Mouse (Mus musculus): ENCODE measurements around the gene Kcmf1.

Kcmf1 gene

GRCm38 (mm10) chr6:72899781-72900681 is at the start of gene Kcmf1:
Gene Kcmf1, minus strand, starts transcription at chr6:72899979.
- DNase-seq (ENCODE audit: inconsistent age in 2 of 2, low spot score in 1 of 2): peak; percentile 89 to 94

GRCm38 (mm10) chr6:72949161-72949756 is 49.5 kb upstream of the Kcmf1 start:
- no peak for DNase-seq (ENCODE audit: inconsistent age in 2 of 2, low spot score in 1 of 2)

GRCm38 (mm10) chr6:72948392-72948791 is 48.6 kb upstream of the Kcmf1 start:
- no peak for DNase-seq (ENCODE audit: inconsistent age in 2 of 2, low spot score in 1 of 2)

GRCm38 (mm10) chr6:72947960-72948359 is 48.2 kb upstream of the Kcmf1 start:
- no peak for DNase-seq (ENCODE audit: inconsistent age in 2 of 2, low spot score in 1 of 2)

GRCm38 (mm10) chr6:72940493-72940892 is 40.7 kb upstream of the Kcmf1 start:
- DNase-seq (ENCODE audit: inconsistent age in 2 of 2, low spot score in 1 of 2): peak; percentile 51 to 91

GRCm38 (mm10) chr6:72937859-72938258 is 38.1 kb upstream of the Kcmf1 start:
- DNase-seq (ENCODE audit: inconsistent age in 2 of 2, low spot score in 1 of 2): no peak

GRCm38 (mm10) chr6:72937430-72937829 is 37.7 kb upstream of the Kcmf1 start:
- no peak for DNase-seq (ENCODE audit: inconsistent age in 2 of 2, low spot score in 1 of 2)

GRCm38 (mm10) chr6:72932955-72933354 is 33.2 kb upstream of the Kcmf1 start:
- no peak for DNase-seq (ENCODE audit: inconsistent age in 2 of 2, low spot score in 1 of 2)

- no peak for DNase-seq (ENCODE audit: inconsistent age in 2 of 2, low spot score in 1 of 2)
Observed at GRCm38 (mm10) chr6:72931533-72931932, 31.8 kb upstream of the Kcmf1 start.

GRCm38 (mm10) chr6:72929795-72930398 is 30.1 kb upstream of the Kcmf1 start:
- DNase-seq (ENCODE audit: inconsistent age in 2 of 2, low spot score in 1 of 2): no peak

- DNase-seq (ENCODE audit: inconsistent age in 2 of 2, low spot score in 1 of 2): peak; percentile 63 to 87
Observed at GRCm38 (mm10) chr6:72926755-72927482, 27.1 kb upstream of the Kcmf1 start.

GRCm38 (mm10) chr6:72926031-72926430 is 26.3 kb upstream of the Kcmf1 start:
- DNase-seq (ENCODE audit: inconsistent age in 2 of 2, low spot score in 1 of 2): no peak

- no peak for DNase-seq (ENCODE audit: inconsistent age in 2 of 2, low spot score in 1 of 2)
Observed at GRCm38 (mm10) chr6:72923381-72923780, 23.6 kb upstream of the Kcmf1 start.

- DNase-seq (ENCODE audit: inconsistent age in 2 of 2, low spot score in 1 of 2): no peak
Observed at GRCm38 (mm10) chr6:72921081-72921480, 21.3 kb upstream of the Kcmf1 start.

GRCm38 (mm10) chr6:72918510-72919033 is 18.8 kb upstream of the Kcmf1 start:
- no peak for DNase-seq (ENCODE audit: inconsistent age in 2 of 2, low spot score in 1 of 2)

- DNase-seq (ENCODE audit: inconsistent age in 2 of 2, low spot score in 1 of 2): no peak
Observed at GRCm38 (mm10) chr6:72916330-72916729, 16.6 kb upstream of the Kcmf1 start.

GRCm38 (mm10) chr6:72914087-72914749 is 14.4 kb upstream of the Kcmf1 start:
- no peak for DNase-seq (ENCODE audit: inconsistent age in 2 of 2, low spot score in 1 of 2)

GRCm38 (mm10) chr6:72911261-72911660 is 11.5 kb upstream of the Kcmf1 start:
- no peak for DNase-seq (ENCODE audit: inconsistent age in 2 of 2, low spot score in 1 of 2)

GRCm38 (mm10) chr6:72902254-72902990 is 2.6 kb upstream of the Kcmf1 start:
- no peak for DNase-seq (ENCODE audit: inconsistent age in 2 of 2, low spot score in 1 of 2)

- peak; percentile 25 to 72 for DNase-seq (ENCODE audit: inconsistent age in 2 of 2, low spot score in 1 of 2)
Observed at GRCm38 (mm10) chr6:72900952-72901351, 1.2 kb upstream of the Kcmf1 start.

Data from adrenal gland, adult (tissue).